Mouse (Mus musculus) stomach, postnatal 0 days (tissue): ENCODE measurements around the gene Zmat3.

Experiments
- CTCF ChIP-seq: IDR thresholded peaks from 2 replicates; pipeline ENCODE4 v1.5.1; 2016; ENCODE audit warnings: antibody characterized with exemption, low read depth, mild to moderate bottlenecking, moderate library complexity
- EP300 ChIP-seq: optimal IDR thresholded peaks from 2 replicates; pipeline ENCODE3; 2016; ENCODE audit warnings: antibody characterized with exemption

DNA sequence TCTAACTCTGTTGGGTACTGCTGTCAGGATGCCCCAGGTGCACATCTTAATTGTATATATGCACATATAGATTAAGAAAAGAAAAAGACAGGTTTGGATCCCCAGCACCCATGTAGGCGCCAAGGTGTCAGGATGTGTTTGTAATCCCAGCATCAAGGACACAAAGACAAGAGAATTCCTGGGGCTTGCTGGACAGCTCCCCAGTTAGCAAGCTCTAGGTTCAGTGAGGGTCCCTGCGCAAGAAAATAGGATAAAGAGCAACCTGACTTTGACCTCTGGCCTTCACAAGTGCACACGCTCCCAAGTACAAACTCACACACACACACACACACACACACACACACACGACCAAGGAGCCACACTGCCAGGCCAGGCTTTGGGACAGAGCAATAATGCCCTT is 73.8 kb downstream of the Zmat3 start:
- TF ChIP-seq EP300 (no peak), CTCF (no peak)
